Mouse (Mus musculus) limb, embryonic 14.5 days (tissue): Measurements from ENCODE around the gene Acin1. TPM values are rescaled to one million over a fixed set of nuclear protein-coding genes. Genes with fewer than 3 reads are reported as not detected.
A peak's percentile ranks its signal among the peaks of the same experiment; 100 is the strongest.

ENCODE experiments used
- ATAC-seq: fragments of 200-750 bp; cut with Nextera tagmentation; 2 replicates; pipeline ENCODE4 v1.8.0; 2017; ENCODE audit warnings: low read depth, moderate number of reproducible peaks, moderate TSS enrichment; ENCODE audit not compliant: low FRiP score
- DNase-seq: peaks from one replicate; pipeline ENCODE4 v3.0.0-alpha.2; 2015; ENCODE audit warnings: low spot score
- H3K27ac ChIP-seq: fragments of 300-500 bp; sonication (generic); replicated peaks from 2 replicates; pipeline ENCODE4 v1.5.1; 2014; ENCODE audit warnings: low read depth, mild to moderate bottlenecking, low read length, moderate library complexity, mixed read lengths
- H3K27me3 ChIP-seq: fragments of 300-500 bp; sonication (generic); 2 replicates; pipeline ENCODE4 v1.6.1; 2014; ENCODE audit warnings: low read length, mixed read lengths; ENCODE audit not compliant: control insufficient read depth, insufficient read depth
- H3K36me3 ChIP-seq: fragments of 300-500 bp; sonication (generic); 2 replicates; pipeline ENCODE4 v1.6.1; 2014; ENCODE audit warnings: mild to moderate bottlenecking, low read length, moderate library complexity, mixed read lengths; ENCODE audit not compliant: control insufficient read depth, insufficient read depth
- H3K4me1 ChIP-seq: fragments of 300-500 bp; sonication (generic); 2 replicates; pipeline ENCODE4 v1.6.1; 2014; ENCODE audit warnings: antibody characterized with exemption, low read length, mixed read lengths; ENCODE audit not compliant: control insufficient read depth, insufficient read depth
- H3K4me2 ChIP-seq: fragments of 300-500 bp; sonication (generic); replicated peaks from 2 replicates; pipeline ENCODE4 v1.6.1; 2014; ENCODE audit warnings: low read depth, mild to moderate bottlenecking, low read length, moderate library complexity; ENCODE audit not compliant: severe bottlenecking
- H3K4me3 ChIP-seq: fragments of 300-500 bp; sonication (generic); replicated peaks from 2 replicates; pipeline ENCODE4 v1.5.1; 2014; ENCODE audit warnings: low read length
- H3K9ac ChIP-seq: fragments of 300-500 bp; sonication (generic); 2 replicates; pipeline ENCODE4 v1.6.1; 2014; ENCODE audit warnings: mild to moderate bottlenecking, low read depth, low read length, moderate library complexity; ENCODE audit not compliant: severe bottlenecking
- H3K9me3 ChIP-seq: fragments of 300-500 bp; sonication (generic); 2 replicates; pipeline ENCODE4 v1.6.1; 2016; ENCODE audit warnings: low read length; ENCODE audit not compliant: control insufficient read depth
- POLR2A ChIP-seq: fragments of 200-500 bp; IDR thresholded peaks from 2 replicates; pipeline ENCODE4 v1.8.0; 2012; ENCODE audit warnings: inconsistent platforms, mild to moderate bottlenecking, moderate library complexity, borderline replicate concordance; ENCODE audit not compliant: insufficient read depth, insufficient read length; ENCODE audit errors: extremely low read depth
- WGBS: fragments of 180-500 bp; shearing (Covaris S2); extraction: QIAGEN DNeasy Blood & Tissue Kit; methylation state at CpG from one replicate; pipeline ENCODE4 v1.1.7; 2014; 5-methylcytosine and 5-hydroxymethylcytosine counted together
- polyA plus RNA-seq, 2 experiments: library from polyadenylated mRNA; depleted of rRNA in 1 of 2; stranded (reverse) in 1 of 2; unstranded in 1 of 2; fragments of >200 nt; fragmentation: Nextera tagmentation in 1 of 2; extraction: Ambion mirVana in 1 of 2; gene quantifications; 2 replicates each; pipeline versions ENCODE4 v1.2.1 to v1.2.3; 2012 to 2014

Gene Acin1
- polyA plus RNA-seq, 2 experiments, result 99.4 to 297 TPM

GRCm38 (mm10) chr14:54728823-54729653, 42.3 kb upstream of the Acin1 start:
- no peaks in the 10 kb centered on the region for H3K9me3 ChIP-seq
- H3K4me1 ChIP-seq, result no peaks in the 10 kb centered on the region
- 78% methylated on average over 13 of the region's 13 CpGs for WGBS
- H3K4me2 ChIP-seq, result no peak overlapping the region
- DNase-seq, result no peak
- ATAC-seq, result no peak
- H3K36me3 ChIP-seq, result no peaks in the 10 kb centered on the region
- no peaks in the 10 kb centered on the region for H3K27me3 ChIP-seq
- H3K4me3 ChIP-seq, result no peak overlapping the region
- H3K27ac ChIP-seq, result no peak overlapping the region
- TF ChIP-seq POLR2A, result no peak
- 0 out of 2 replicates have a peak overlapping the region, but pooled peaks have one; percentile 7 for H3K9ac ChIP-seq

DNA sequence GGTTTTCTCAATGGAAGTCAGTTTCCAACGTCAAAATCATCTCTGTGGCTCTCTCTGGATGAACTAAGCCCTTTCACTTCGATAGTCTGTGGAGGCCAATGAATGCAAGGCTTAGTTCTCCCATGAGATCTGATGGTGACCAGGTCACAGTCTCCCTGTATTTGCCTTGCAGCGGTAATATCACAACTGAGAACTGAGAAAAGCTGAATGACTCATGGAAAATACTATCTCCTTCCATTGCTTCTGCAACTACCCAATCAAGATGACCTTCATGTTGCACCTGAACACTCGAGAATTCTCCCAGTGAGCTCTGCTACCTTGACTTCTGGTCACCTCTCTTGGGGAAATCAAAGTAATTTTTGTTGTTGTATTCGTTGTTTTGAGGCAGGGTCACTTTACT, 40.8 kb upstream of the Acin1 start:
- H3K27ac ChIP-seq, result no peak overlapping the region
- ATAC-seq (no peak), DNase-seq (no peak)
- no peaks in the 10 kb centered on the region for H3K4me1 ChIP-seq
- no peaks in the 10 kb centered on the region for H3K27me3 ChIP-seq
- H3K36me3 ChIP-seq, result no peaks in the 10 kb centered on the region
- TF ChIP-seq POLR2A, result no peak
- no peak overlapping the region for H3K4me3 ChIP-seq
- H3K9me3 ChIP-seq, result no peaks in the 10 kb centered on the region
- WGBS, result 78% methylated on average over 5 of the region's 5 CpGs
- no peak overlapping the region for H3K4me2 ChIP-seq
- no peak overlapping the region for H3K9ac ChIP-seq

GRCm38 (mm10) chr14:54724049-54724448, 37.3 kb upstream of the Acin1 start:
- DNase-seq (no peak), ATAC-seq (no peak)
- H3K36me3 ChIP-seq, result no peaks in the 10 kb centered on the region
- H3K9me3 ChIP-seq, result no peaks in the 10 kb centered on the region
- no peak overlapping the region for H3K27ac ChIP-seq
- 82% methylated on average over 6 of the region's 6 CpGs for WGBS
- no peaks in the 10 kb centered on the region for H3K4me1 ChIP-seq
- no peaks in the 10 kb centered on the region for H3K27me3 ChIP-seq
- no peak overlapping the region for H3K4me3 ChIP-seq
- no peak overlapping the region for H3K9ac ChIP-seq
- no peak for TF ChIP-seq POLR2A
- H3K4me2 ChIP-seq, result no peak overlapping the region

DNA sequence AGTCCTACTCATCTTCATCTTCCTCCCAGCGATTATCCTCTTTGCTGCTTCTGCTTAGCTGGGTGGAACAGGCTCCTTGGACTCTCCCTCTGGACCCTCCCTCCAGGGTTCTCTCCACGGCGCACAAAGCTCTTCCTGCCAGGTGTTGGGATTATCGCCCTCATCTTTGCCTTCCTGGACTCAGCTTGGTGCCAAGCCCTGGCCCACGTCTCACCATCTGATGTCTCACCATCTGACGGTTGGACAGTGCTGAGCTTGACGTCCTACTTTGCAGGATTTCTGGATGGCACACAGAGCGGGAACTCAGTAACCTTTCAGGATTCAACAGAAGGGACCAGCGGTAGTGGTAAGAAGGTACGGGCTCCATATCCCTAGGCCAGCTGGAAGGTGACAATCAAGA, 35.0 kb upstream of the Acin1 start:
- Histone ChIP-seq H3K4me2 (no peak overlapping the region), H3K9ac (no peak overlapping the region), H3K4me1 (no peaks in the 10 kb centered on the region), H3K27ac (no peak overlapping the region), H3K4me3 (no peak overlapping the region), H3K36me3 (no peaks in the 10 kb centered on the region), H3K27me3 (no peaks in the 10 kb centered on the region), H3K9me3 (no peaks in the 10 kb centered on the region)
- TF ChIP-seq POLR2A, result no peak
- ATAC-seq (no peak), DNase-seq (no peak)
- WGBS, result 64% methylated on average over 10 of the region's 10 CpGs

- TF ChIP-seq POLR2A, result no peak
- H3K4me3 ChIP-seq, result no peak overlapping the region
- no peak for DNase-seq
- H3K4me2 ChIP-seq, result no peak overlapping the region
- no peaks in the 10 kb centered on the region for H3K4me1 ChIP-seq
- H3K27ac ChIP-seq, result no peak overlapping the region
- no peaks in the 10 kb centered on the region for H3K36me3 ChIP-seq
- 86% methylated on average over 7 of the region's 7 CpGs for WGBS
- H3K9me3 ChIP-seq, result no peaks in the 10 kb centered on the region
- ATAC-seq, result no peak
- H3K27me3 ChIP-seq, result no peaks in the 10 kb centered on the region
- H3K9ac ChIP-seq, result no peak overlapping the region
Observed at GRCm38 (mm10) chr14:54720654-54721350, 34.1 kb upstream of the Acin1 start.
